Mouse (Mus musculus) hindbrain, embryonic 10.5 days (tissue): ENCODE data around the gene Gm21915. TPM values are rescaled to one million over a fixed set of nuclear protein-coding genes. Genes with fewer than 3 reads are reported as not detected.

Experiments used
- DNase-seq: peaks from one replicate; pipeline ENCODE4 v3.0.0-alpha.2; 2017; ENCODE audit warnings: low spot score
- H3K27ac ChIP-seq: fragments of 300-500 bp; sonication (generic); 2 replicates; pipeline ENCODE4 v1.5.1; 2016; ENCODE audit warnings: mild to moderate bottlenecking, moderate library complexity
- H3K27me3 ChIP-seq: fragments of 300-500 bp; sonication (generic); 2 replicates; pipeline ENCODE4 v1.6.1; 2016; ENCODE audit warnings: mild to moderate bottlenecking; ENCODE audit not compliant: poor library complexity, insufficient read depth, severe bottlenecking
- H3K36me3 ChIP-seq: fragments of 300-500 bp; sonication (generic); 2 replicates; pipeline ENCODE4 v1.6.1; 2016; ENCODE audit warnings: mild to moderate bottlenecking, moderate library complexity
- H3K4me1 ChIP-seq: fragments of 300-500 bp; sonication (generic); replicated peaks from 2 replicates; pipeline ENCODE4 v1.6.1; 2016; ENCODE audit warnings: mild to moderate bottlenecking
- H3K4me3 ChIP-seq: fragments of 300-500 bp; sonication (generic); 2 replicates; pipeline ENCODE4 v1.5.1; 2016; ENCODE audit warnings: mild to moderate bottlenecking, moderate library complexity
- H3K9me3 ChIP-seq: fragments of 300-500 bp; sonication (generic); 2 replicates; pipeline ENCODE4 v1.6.1; 2016; ENCODE audit warnings: mild to moderate bottlenecking, moderate library complexity
- WGBS: fragments of 180-500 bp; shearing (Covaris S2); methylation state at CpG from one replicate; pipeline ENCODE4 v1.1.7; 2016; 5-methylcytosine and 5-hydroxymethylcytosine counted together
- polyA plus RNA-seq: library from polyadenylated mRNA; unstranded; fragments of >200 nt; fragmentation: Nextera tagmentation; extraction: Ambion mirVana; gene quantifications from 2 replicates; pipeline ENCODE4 v1.2.1, GENCODE M21; 2016

Gene Gm21915
- polyA plus RNA-seq, 1 experiment from 2014 or later: not detected

DNA sequence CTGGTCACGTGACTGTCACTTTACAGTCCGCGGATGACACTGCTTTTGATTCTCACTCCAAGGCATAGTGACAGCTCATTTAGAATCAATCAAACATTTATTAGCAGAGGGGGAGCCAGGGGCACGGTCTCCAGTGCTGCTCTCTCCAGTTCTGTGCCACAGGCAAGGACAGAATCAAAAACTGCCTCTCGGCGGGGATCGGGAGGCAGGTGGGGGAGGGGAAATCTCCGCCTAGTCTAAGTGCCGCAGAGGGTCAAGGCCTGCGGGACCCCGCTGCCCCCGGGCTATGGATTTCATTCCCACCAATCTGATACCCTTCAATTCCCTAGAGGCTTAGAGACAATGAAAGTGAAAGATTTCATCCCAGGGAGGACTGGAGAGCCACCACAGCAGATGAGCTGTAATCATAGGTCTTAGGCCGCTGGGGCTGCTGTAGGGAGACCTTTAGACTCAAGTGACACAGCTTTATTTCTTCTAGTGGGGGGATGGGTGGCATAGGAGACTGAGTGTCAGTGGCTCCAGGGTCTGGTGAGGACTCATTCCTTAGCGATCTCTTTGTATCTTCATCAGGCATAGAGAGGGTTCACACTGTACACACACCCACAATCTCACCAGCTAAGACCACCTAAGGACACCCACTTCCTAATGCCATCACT lies 31.9 kb upstream of the Gm21915 start:
- WGBS: 3% methylated on average over 14 of the region's 14 CpGs
- Histone ChIP-seq H3K27ac (peak overlapping the region; percentile 87), H3K27me3 (peaks cover 17% of the 10 kb centered on the region), H3K9me3 (no peaks in the 10 kb centered on the region), H3K4me1 (peaks cover 50% of the 10 kb centered on the region), H3K36me3 (no peaks in the 10 kb centered on the region), H3K4me3 (peak overlapping the region; percentile 55)
- peak; percentile 90 for DNase-seq

DNA sequence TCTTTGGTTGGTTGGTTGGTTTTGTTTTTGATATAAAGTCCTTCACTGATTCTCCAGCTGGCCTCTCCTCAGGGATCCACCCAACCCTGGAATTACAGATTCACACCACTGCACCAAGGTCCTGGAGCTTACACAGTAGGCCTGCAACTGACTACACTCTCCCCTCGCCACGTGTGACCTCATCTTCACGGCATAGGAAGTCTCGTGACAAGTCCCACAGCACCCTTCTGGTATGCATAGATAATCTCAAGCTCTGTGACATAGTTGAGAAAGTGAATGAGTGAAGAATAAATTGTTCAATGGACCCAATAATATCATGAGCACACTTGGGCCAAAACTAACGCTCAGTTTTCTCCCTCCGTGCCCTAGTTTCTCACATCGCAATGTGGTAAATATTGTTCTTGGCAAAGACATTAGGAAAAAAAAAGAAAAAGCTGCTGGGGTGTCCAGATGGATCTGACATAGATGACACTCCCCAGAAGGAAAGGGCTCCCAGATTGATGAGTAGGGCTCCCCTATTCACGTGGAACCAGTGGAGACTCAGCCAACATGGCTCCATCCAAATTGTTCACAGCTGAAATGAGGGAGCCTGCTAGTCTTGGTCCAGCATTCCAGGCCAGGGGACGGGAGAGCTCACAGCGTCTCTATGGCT lies 30.8 kb upstream of the Gm21915 start:
- Histone ChIP-seq H3K27me3 (peaks cover 23% of the 10 kb centered on the region), H3K9me3 (no peaks in the 10 kb centered on the region), H3K36me3 (no peaks in the 10 kb centered on the region), H3K4me1 (peaks cover 54% of the 10 kb centered on the region), H3K27ac (peak overlapping the region; percentile 67; the same call in 1 of the 2 replicates), H3K4me3 (no peak overlapping the region)
- WGBS: 86% methylated on average over 10 of the region's 10 CpGs
- no peak for DNase-seq

DNA sequence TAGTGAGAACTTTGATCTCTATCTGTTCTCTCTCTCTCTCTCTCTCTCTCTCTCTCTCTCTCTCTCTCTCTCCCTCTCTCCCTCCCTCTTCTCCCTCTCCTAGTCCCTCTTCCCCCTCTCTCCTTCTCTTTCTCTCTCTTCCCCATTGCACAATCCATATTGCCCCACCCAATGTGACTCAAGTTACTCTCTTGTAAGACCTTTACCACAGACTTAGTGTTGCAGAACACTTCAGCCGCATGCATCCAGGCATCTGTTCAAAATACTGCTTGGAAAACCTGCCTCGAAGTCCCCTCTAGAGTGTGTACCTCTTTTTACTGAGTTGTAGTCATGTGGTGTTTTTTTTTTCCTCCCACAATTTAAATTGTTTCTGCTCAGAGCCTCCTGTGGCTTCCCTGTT lies 29.1 kb upstream of the Gm21915 start:
- peaks cover 54% of the 10 kb centered on the region for H3K4me1 ChIP-seq
- WGBS: 75% methylated on average over 2 of the region's 2 CpGs
- H3K27me3 ChIP-seq: peaks cover 23% of the 10 kb centered on the region
- H3K4me3 ChIP-seq: no peak overlapping the region
- H3K9me3 ChIP-seq: no peaks in the 10 kb centered on the region
- no peak for DNase-seq
- peak overlapping the region; percentile 75 for H3K27ac ChIP-seq
- no peaks in the 10 kb centered on the region for H3K36me3 ChIP-seq

DNA sequence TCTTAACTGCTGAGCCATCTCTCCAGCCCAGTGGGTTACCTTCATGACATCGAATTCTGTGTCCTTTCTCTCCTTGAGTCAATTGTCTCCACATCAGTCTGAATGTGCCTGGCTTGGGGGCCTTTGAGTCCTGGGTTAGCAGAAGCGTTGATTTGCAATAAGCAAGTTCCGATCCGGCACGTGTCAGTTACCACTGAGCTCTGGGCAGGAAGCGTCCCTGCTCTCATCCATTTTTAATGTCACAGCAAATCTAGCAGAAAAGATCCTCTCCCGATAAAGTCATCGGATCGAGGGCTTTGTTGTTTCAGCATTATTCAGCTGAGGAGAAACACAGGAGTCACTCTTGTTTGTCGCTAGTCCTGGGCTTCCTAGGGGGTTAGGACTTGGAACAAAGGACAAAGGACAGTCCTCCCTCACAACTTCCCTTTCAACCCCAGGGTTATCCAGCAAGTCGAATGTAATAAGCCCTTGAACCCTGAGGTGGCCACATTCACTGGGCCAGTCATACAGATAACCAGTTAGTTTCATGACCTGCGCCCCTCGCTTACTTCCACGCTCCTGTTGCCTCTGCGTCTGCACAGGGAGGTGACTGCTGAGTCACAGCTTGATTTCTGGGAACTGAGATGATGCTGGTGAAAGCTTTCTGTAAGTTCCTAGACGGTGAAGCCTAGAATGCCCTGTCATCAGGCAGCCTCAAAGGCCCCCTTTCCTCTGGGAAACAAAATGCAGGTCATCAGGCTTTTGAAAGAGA lies 27.8 kb upstream of the Gm21915 start:
- Histone ChIP-seq H3K4me3 (no peak overlapping the region), H3K36me3 (no peaks in the 10 kb centered on the region), H3K27ac (peak overlapping the region; percentile 75), H3K4me1 (peaks cover 43% of the 10 kb centered on the region), H3K27me3 (peaks cover 23% of the 10 kb centered on the region), H3K9me3 (no peaks in the 10 kb centered on the region)
- peak; percentile 37 for DNase-seq
- 10% methylated on average over 16 of the region's 16 CpGs for WGBS

DNA sequence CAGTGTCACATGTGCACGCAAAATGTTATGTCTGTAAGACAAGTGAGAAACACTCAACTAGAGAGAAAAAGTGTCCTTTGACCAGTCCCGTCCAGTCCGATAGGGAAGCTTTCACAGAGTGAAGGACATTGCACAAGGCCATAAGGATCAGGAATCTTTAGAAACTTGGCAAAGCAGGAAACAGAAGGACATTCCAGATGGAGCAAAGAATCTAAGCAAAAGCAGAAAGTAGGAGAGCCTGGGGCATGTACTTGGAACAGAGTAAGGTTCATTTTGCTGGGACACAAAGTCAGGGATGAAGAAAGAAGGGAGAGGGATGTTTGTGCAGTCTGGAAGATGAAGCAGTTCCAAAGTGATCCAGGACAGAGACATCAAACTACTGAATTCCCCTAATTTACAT lies 21.0 kb upstream of the Gm21915 start:
- H3K9me3 ChIP-seq: no peaks in the 10 kb centered on the region
- no peak overlapping the region for H3K4me3 ChIP-seq
- WGBS: 93% methylated on average over 3 of the region's 3 CpGs
- H3K36me3 ChIP-seq: no peaks in the 10 kb centered on the region
- peaks cover 9% of the 10 kb centered on the region for H3K4me1 ChIP-seq
- H3K27ac ChIP-seq: no peak overlapping the region
- DNase-seq: no peak
- H3K27me3 ChIP-seq: peaks cover under 1% of the 10 kb centered on the region; the same call in 1 of the 2 replicates

DNA sequence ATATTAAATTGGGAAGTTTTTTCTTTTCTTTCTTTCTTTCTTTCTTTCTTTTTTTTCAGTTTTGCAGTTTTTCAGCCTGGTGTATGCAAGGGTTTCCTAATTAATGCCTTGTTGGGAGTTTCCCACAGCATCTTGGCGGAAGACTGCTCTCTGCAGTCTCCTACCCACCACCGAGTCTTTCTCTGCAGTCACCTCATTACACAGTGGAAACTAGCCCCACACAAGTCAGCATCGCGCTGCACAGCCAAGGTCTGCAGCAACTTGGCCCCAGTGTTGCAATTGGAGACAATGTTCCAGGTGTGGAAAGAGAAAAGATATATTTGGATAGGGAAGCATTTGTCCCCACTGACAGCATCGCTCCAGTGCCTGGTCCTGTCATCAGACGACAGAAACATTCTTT lies 20.4 kb upstream of the Gm21915 start:
- H3K9me3 ChIP-seq: no peaks in the 10 kb centered on the region
- 73% methylated on average over 6 of the region's 6 CpGs for WGBS
- DNase-seq: no peak
- H3K4me3 ChIP-seq: no peak overlapping the region
- no peak overlapping the region for H3K27ac ChIP-seq
- no peaks in the 10 kb centered on the region for H3K27me3 ChIP-seq
- H3K36me3 ChIP-seq: no peaks in the 10 kb centered on the region
- peaks cover 14% of the 10 kb centered on the region for H3K4me1 ChIP-seq

DNA sequence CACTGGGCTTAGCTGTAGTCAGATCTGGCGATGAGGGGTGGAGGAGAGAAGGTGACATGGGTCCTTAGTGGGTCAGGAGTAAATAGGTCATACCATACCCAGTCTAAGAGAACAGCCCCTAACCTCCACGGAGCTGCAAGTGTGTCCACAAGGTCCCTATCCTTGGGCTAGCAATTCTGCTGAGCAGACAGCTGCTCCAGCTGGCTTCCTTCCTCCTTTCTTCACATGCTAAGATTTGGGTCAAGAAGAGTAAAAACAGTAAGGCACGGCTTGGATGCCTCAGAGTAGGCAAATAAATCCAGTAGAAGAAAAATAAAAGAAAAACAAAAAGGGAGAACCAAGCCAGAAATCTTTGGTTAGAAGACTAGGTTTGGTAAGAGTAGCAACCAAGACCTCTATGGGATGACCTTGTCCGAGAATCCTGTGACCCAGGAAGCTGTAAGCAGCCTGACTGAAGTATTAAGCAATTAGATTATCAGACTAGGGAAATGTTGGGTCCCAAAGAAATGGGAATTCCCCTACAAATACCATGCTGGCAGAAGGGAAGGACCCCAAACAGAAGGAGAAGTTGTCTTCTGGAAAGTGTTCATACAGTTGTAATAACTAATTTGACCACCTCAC lies 19.1 kb upstream of the Gm21915 start:
- H3K27ac ChIP-seq: no peak overlapping the region
- 87% methylated on average over 4 of the region's 4 CpGs for WGBS
- H3K27me3 ChIP-seq: no peaks in the 10 kb centered on the region
- no peak for DNase-seq
- H3K36me3 ChIP-seq: no peaks in the 10 kb centered on the region
- peaks cover 14% of the 10 kb centered on the region for H3K4me1 ChIP-seq
- H3K9me3 ChIP-seq: no peaks in the 10 kb centered on the region
- H3K4me3 ChIP-seq: no peak overlapping the region

DNA sequence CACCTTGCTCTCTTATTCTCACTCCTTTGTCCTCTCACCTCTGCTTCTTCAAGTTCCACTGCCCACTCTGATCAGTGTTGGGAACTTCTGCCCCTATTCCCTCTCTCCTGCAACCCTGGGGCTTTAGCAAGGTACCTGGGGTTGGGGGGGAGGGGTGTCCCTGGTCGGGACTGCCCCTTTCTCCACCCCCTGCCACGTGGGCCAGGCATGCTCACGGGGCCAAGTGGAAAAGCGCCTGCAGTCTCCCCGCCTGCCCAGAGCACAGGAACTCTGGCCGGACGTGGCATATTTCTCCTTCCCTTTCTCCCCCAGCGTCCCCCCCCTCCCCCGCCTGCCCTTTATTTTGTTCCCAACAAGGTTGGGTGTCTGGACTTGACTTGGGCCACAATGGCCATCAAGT lies 17.7 kb upstream of the Gm21915 start:
- Histone ChIP-seq H3K4me1 (peaks cover 14% of the 10 kb centered on the region), H3K27ac (peak overlapping the region; percentile 51; the same call in 1 of the 2 replicates), H3K36me3 (no peaks in the 10 kb centered on the region), H3K9me3 (no peaks in the 10 kb centered on the region), H3K4me3 (no peak overlapping the region), H3K27me3 (no peaks in the 10 kb centered on the region)
- DNase-seq: no peak
- 44% methylated on average over 9 of the region's 9 CpGs for WGBS

DNA sequence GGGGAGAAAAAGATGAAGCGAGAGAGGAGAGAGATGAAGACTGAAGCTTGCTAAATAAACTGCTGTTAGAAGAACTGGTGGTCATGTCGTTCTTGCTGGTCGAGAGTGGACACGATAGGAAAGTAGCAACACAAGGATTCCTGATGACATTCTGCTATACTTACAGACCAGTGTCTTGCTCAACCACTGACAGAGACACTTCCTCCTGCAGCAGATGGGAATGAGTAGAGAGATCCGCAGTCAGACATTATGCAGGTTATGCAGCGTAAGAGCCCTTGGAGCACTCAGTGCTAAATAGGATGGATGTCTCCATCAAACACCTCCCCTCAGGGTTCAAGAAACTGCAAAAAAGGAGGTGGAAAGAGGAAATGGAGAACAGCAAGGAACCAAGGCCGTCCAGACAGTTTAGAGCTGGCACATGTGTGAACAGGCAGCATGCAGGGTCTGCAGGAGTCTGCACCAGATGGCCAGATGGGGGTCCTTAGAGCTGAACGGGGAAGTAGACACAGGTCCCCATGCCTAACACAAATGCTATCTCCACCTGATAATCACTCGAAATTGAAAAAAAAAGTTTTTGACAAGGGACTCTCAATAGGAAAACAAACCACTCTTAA lies 4.1 kb upstream of the Gm21915 start:
- H3K36me3 ChIP-seq: no peaks in the 10 kb centered on the region
- no peak overlapping the region for H3K27ac ChIP-seq
- WGBS: 85% methylated on average over 9 of the region's 9 CpGs
- no peak for DNase-seq
- no peak overlapping the region for H3K4me3 ChIP-seq
- peaks cover 10% of the 10 kb centered on the region for H3K4me1 ChIP-seq
- H3K27me3 ChIP-seq: no peaks in the 10 kb centered on the region; the same call in 1 of the 2 replicates
- peaks cover 8% of the 10 kb centered on the region for H3K9me3 ChIP-seq

DNA sequence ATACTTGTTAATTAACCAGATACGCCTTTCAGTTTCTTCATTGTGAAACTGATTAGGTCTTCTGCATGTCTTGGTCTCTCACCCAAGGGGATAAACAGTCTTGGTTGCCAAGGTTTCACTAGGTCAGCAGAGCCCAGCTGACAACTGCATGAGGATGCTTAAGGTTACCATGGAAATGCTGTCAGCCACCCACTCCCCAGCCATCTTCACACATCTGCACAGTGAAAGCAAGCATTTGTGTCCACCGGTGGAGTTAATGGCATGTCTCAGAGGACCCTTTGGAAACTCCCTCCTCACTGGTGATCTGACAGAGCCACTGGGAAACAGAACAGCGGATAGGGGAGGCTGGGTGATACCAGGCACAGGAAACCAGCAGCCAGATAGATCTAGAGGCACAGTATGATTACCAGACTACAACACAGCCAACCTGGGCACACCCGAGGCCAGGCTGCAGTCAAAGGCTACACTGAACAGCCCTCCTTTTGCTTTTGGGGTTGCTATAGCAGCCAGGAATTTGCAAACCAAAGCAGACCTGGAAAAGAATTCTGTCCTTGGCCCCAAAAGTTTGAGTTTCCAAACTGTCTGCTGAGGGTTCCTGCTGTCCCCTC lies 1.0 kb downstream of the Gm21915 start:
- Histone ChIP-seq H3K4me1 (peaks cover 25% of the 10 kb centered on the region), H3K4me3 (no peak overlapping the region), H3K36me3 (no peaks in the 10 kb centered on the region), H3K9me3 (no peaks in the 10 kb centered on the region), H3K27me3 (no peaks in the 10 kb centered on the region; the same call in 1 of the 2 replicates), H3K27ac (peak overlapping the region; percentile 24)
- WGBS: 30% methylated on average over 4 of the region's 4 CpGs
- DNase-seq: peak; percentile 47

DNA sequence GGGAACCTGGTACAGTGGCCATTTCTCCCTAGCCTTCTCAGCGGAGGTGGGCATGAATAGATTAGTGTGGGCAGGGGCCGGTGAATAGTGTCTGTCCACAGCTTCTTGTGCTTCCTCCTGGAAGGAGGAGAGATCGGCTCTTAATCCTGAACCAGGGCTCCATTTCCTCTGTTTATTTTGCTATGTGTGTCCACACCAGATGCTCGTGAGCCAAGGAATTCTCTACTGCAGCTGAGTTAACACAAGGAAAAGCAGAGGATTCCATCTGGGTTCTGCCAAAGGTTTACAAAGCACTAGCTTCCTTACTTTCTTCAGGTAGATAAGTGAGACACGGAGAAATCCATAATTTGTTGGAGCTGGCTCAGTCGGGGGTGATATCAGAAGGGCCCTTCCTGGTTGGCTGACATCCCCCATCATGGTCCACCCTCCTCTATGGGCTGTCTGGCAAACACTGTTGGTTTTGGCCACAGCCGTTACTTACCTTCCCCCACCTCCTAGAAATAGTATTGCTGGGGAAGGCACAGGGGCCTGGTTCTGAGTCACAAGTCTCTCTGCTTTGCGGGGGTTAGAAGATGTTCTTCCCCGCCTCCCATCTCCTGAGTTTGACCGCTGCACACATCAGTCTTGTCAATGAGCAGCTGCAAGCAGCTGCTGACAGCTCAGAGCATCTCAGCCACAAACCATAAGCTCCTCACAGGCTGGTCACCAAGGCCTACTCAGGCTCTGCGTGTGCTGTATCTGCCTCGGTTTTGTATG lies 5.0 kb downstream of the Gm21915 start:
- Histone ChIP-seq H3K27ac (no peak overlapping the region), H3K4me3 (no peak overlapping the region), H3K9me3 (no peaks in the 10 kb centered on the region), H3K4me1 (peaks cover 25% of the 10 kb centered on the region), H3K36me3 (no peaks in the 10 kb centered on the region), H3K27me3 (no peaks in the 10 kb centered on the region; the same call in 1 of the 2 replicates)
- WGBS: 76% methylated on average over 12 of the region's 12 CpGs
- no peak for DNase-seq
